Mouse (Mus musculus): Measurements from ENCODE around the gene Gm10961. TPM values are rescaled to one million over a fixed set of nuclear protein-coding genes. Genes with fewer than 3 reads are reported as not detected.
A peak's percentile ranks its signal among the peaks of the same experiment; 100 is the strongest.

The Gm10961 gene
- total RNA-seq, 1 experiment, result not detected

- peak within 1 kb of the TSS; percentile 95 for H3K9ac ChIP-seq (ENCODE audit: insufficient read depth, low read depth, low read length, poor library complexity, severe bottlenecking)
- H3K4me1 ChIP-seq (ENCODE audit: control insufficient read depth in 2 of 2, insufficient read depth in 2 of 2, low read length in 2 of 2, poor library complexity in 1 of 2), result no peaks in the 10 kb centered on the region
- peak within 1 kb of the TSS; percentile 91 to 97 for H3K4me3 ChIP-seq (ENCODE audit: insufficient read depth in 1 of 2, low read depth in 1 of 2, low read length in 2 of 2, poor library complexity in 1 of 2, severe bottlenecking in 1 of 2)
- peak; percentile 93 for DNase-seq (ENCODE audit: low read depth, low spot score)
- TF ChIP-seq HCFC1 (IDR thresholded peaks at IDR 0.05; ENCODE audit: borderline replicate concordance, insufficient read depth, low read length) (0 out of 2 replicates have a peak, but pooled peaks have one; percentile 60), MAFK (IDR thresholded peaks at IDR 0.05; ENCODE audit: insufficient read depth, low read depth, low read length) (no peak), CHD2 (IDR thresholded peaks at IDR 0.05; ENCODE audit: low read depth, low read length) (peak; percentile 95)
- in situ Hi-C loops (cut with MboI; ENCODE audit: low sequenced_read_pairs in 2 of 2, unreplicated experiment in 2 of 2), result no loop called here
- no peak within 1 kb of the TSS for H3K27ac ChIP-seq (ENCODE audit: insufficient read depth, low read depth, low read length, poor library complexity, severe bottlenecking)
- peaks cover 11% of the 10 kb centered on the region for H3K36me3 ChIP-seq (ENCODE audit: control insufficient read depth, insufficient read depth, low read length, poor library complexity, severe bottlenecking)
- no peaks in the 10 kb centered on the region for H3K9me3 ChIP-seq (ENCODE audit: control insufficient read depth, insufficient read depth, low read depth, low read length)
These were observed 419 bp downstream of the Gm10961 start, which contains the start of gene Strip1 for GRCm38 (mm10) chr3:107631523-107631958. TSS of gene Strip1 (minus strand) at chr3:107631694.

DNA sequence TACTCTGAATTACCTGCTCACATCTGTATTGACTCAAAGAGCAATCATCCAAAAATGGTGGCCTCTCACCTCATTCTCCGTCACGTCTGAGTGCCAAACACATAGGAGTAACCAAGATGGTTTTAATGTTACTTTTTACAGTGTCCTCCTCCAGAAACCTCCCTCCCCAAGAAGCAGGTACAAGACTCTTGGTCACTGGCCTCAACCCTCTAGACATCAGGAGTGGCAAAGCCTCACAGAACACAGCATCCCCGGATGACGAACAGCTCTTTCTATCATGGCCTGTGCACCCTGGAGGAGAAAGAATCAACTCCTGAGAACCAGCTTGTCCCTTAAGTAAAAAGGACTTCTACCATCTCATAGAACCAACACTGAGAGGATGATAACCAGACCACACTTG, 1.7 kb downstream of the Gm10961 start:
- Histone ChIP-seq H3K27ac (ENCODE audit: insufficient read depth, low read depth, low read length, poor library complexity, severe bottlenecking) (no peak overlapping the region), H3K36me3 (ENCODE audit: control insufficient read depth, insufficient read depth, low read length, poor library complexity, severe bottlenecking) (no peaks in the 10 kb centered on the region), H3K4me3 (ENCODE audit: insufficient read depth in 1 of 2, low read depth in 1 of 2, low read length in 2 of 2, poor library complexity in 1 of 2, severe bottlenecking in 1 of 2) (no peak overlapping the region), H3K9me3 (ENCODE audit: control insufficient read depth, insufficient read depth, low read depth, low read length) (no peaks in the 10 kb centered on the region), H3K9ac (ENCODE audit: insufficient read depth, low read depth, low read length, poor library complexity, severe bottlenecking) (no peak overlapping the region), H3K4me1 (ENCODE audit: control insufficient read depth in 2 of 2, insufficient read depth in 2 of 2, low read length in 2 of 2, poor library complexity in 1 of 2) (no peaks in the 10 kb centered on the region)
- DNase-seq (ENCODE audit: low read depth, low spot score), result no peak
- TF ChIP-seq ZNF384 (IDR thresholded peaks at IDR 0.05; ENCODE audit: low read depth, low read length), result no peak
- TF ChIP-seq HCFC1 (IDR thresholded peaks at IDR 0.05; ENCODE audit: borderline replicate concordance, insufficient read depth, low read length), result no peak
- TF ChIP-seq CHD2 (IDR thresholded peaks at IDR 0.05; ENCODE audit: low read depth, low read length), result no peak
- in situ Hi-C loops (cut with MboI; ENCODE audit: low sequenced_read_pairs in 2 of 2, unreplicated experiment in 2 of 2), result no loop called here

DNA sequence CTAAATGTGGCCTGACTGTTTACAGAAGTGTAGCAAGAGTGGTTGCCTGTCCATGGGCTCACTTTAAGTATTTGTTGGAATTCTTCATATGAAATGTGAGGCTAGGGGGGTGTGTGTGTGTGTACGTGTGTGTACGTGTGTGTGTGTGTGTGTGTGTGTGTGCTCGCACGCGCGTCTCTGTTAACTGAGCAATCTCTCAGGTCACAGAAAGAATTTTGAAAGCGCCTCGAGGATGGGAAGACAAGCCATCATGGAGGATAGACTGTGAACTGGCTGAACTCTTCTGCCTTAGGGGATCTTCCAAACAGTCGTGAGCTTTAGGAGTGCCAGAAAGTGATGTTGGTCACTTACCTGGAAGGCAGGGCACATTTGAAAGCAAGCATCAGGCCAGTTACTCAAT, 2.8 kb downstream of the Gm10961 start:
- DNase-seq (ENCODE audit: low read depth, low spot score), result no peak
- Histone ChIP-seq H3K9ac (ENCODE audit: insufficient read depth, low read depth, low read length, poor library complexity, severe bottlenecking) (no peak overlapping the region), H3K27ac (ENCODE audit: insufficient read depth, low read depth, low read length, poor library complexity, severe bottlenecking) (no peak overlapping the region), H3K9me3 (ENCODE audit: control insufficient read depth, insufficient read depth, low read depth, low read length) (no peaks in the 10 kb centered on the region), H3K4me3 (ENCODE audit: insufficient read depth in 1 of 2, low read depth in 1 of 2, low read length in 2 of 2, poor library complexity in 1 of 2, severe bottlenecking in 1 of 2) (no peak overlapping the region), H3K4me1 (ENCODE audit: control insufficient read depth in 2 of 2, insufficient read depth in 2 of 2, low read length in 2 of 2, poor library complexity in 1 of 2) (no peaks in the 10 kb centered on the region), H3K36me3 (ENCODE audit: control insufficient read depth, insufficient read depth, low read length, poor library complexity, severe bottlenecking) (no peaks in the 10 kb centered on the region)
- in situ Hi-C loops (cut with MboI; ENCODE audit: low sequenced_read_pairs in 2 of 2, unreplicated experiment in 2 of 2), result no loop called here
- TF ChIP-seq HCFC1 (IDR thresholded peaks at IDR 0.05; ENCODE audit: borderline replicate concordance, insufficient read depth, low read length) (no peak), CHD2 (IDR thresholded peaks at IDR 0.05; ENCODE audit: low read depth, low read length) (no peak), ZNF384 (IDR thresholded peaks at IDR 0.05; ENCODE audit: low read depth, low read length) (no peak), MAFK (IDR thresholded peaks at IDR 0.05; ENCODE audit: insufficient read depth, low read depth, low read length) (no peak), ZC3H11A (IDR thresholded peaks at IDR 0.05; ENCODE audit: borderline replicate concordance, low read depth, low read length) (no peak)

DNA sequence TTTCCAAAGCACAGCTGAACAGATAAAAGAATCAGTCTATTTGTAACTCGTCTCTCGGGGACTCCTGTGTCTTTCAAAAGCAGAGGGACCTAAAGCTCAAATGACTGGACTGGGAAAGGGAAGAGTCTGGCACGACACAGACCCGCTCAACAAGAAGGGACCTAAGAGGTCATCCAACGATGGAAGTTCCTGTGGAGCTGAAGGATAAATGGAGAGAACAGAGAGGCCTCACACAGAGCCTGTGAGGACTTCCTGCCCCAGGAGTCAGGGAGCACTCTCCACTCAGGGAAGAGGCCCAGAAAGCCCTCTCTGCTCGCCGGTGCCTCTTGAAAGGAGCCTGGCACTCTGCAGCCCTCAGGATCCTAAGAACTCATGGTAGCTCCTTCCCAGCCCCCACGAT, 4.7 kb downstream of the Gm10961 start:
- in situ Hi-C loops (cut with MboI; ENCODE audit: low sequenced_read_pairs in 2 of 2, unreplicated experiment in 2 of 2), result no loop called here
- no peak for DNase-seq (ENCODE audit: low read depth, low spot score)
- no peak overlapping the region for H3K9ac ChIP-seq (ENCODE audit: insufficient read depth, low read depth, low read length, poor library complexity, severe bottlenecking)
- TF ChIP-seq ZNF384 (IDR thresholded peaks at IDR 0.05; ENCODE audit: low read depth, low read length), result no peak
- TF ChIP-seq CHD2 (IDR thresholded peaks at IDR 0.05; ENCODE audit: low read depth, low read length), result no peak
- no peak for TF ChIP-seq HCFC1 (IDR thresholded peaks at IDR 0.05; ENCODE audit: borderline replicate concordance, insufficient read depth, low read length)
- TF ChIP-seq ZC3H11A (IDR thresholded peaks at IDR 0.05; ENCODE audit: borderline replicate concordance, low read depth, low read length), result no peak
- no peak for TF ChIP-seq MAFK (IDR thresholded peaks at IDR 0.05; ENCODE audit: insufficient read depth, low read depth, low read length)
- H3K4me3 ChIP-seq (ENCODE audit: insufficient read depth in 1 of 2, low read depth in 1 of 2, low read length in 2 of 2, poor library complexity in 1 of 2, severe bottlenecking in 1 of 2), result no peak overlapping the region
- H3K4me1 ChIP-seq (ENCODE audit: control insufficient read depth in 2 of 2, insufficient read depth in 2 of 2, low read length in 2 of 2, poor library complexity in 1 of 2), result no peaks in the 10 kb centered on the region
- H3K36me3 ChIP-seq (ENCODE audit: control insufficient read depth, insufficient read depth, low read length, poor library complexity, severe bottlenecking), result no peaks in the 10 kb centered on the region
- no peaks in the 10 kb centered on the region for H3K9me3 ChIP-seq (ENCODE audit: control insufficient read depth, insufficient read depth, low read depth, low read length)
- H3K27ac ChIP-seq (ENCODE audit: insufficient read depth, low read depth, low read length, poor library complexity, severe bottlenecking), result no peak overlapping the region

GRCm38 (mm10) chr3:107636236-107636635, 5.1 kb downstream of the Gm10961 start:
- Histone ChIP-seq H3K9ac (ENCODE audit: insufficient read depth, low read depth, low read length, poor library complexity, severe bottlenecking) (no peak overlapping the region), H3K36me3 (ENCODE audit: control insufficient read depth, insufficient read depth, low read length, poor library complexity, severe bottlenecking) (no peaks in the 10 kb centered on the region), H3K4me3 (ENCODE audit: insufficient read depth in 1 of 2, low read depth in 1 of 2, low read length in 2 of 2, poor library complexity in 1 of 2, severe bottlenecking in 1 of 2) (no peak overlapping the region), H3K4me1 (ENCODE audit: control insufficient read depth in 2 of 2, insufficient read depth in 2 of 2, low read length in 2 of 2, poor library complexity in 1 of 2) (no peaks in the 10 kb centered on the region), H3K27ac (ENCODE audit: insufficient read depth, low read depth, low read length, poor library complexity, severe bottlenecking) (no peak overlapping the region), H3K9me3 (ENCODE audit: control insufficient read depth, insufficient read depth, low read depth, low read length) (no peaks in the 10 kb centered on the region)
- DNase-seq (ENCODE audit: low read depth, low spot score), result no peak
- in situ Hi-C loops (cut with MboI; ENCODE audit: low sequenced_read_pairs in 2 of 2, unreplicated experiment in 2 of 2), result no loop called here
- TF ChIP-seq MAFK (IDR thresholded peaks at IDR 0.05; ENCODE audit: insufficient read depth, low read depth, low read length) (no peak), ZC3H11A (IDR thresholded peaks at IDR 0.05; ENCODE audit: borderline replicate concordance, low read depth, low read length) (no peak), HCFC1 (IDR thresholded peaks at IDR 0.05; ENCODE audit: borderline replicate concordance, insufficient read depth, low read length) (no peak), CHD2 (IDR thresholded peaks at IDR 0.05; ENCODE audit: low read depth, low read length) (no peak), ZNF384 (IDR thresholded peaks at IDR 0.05; ENCODE audit: low read depth, low read length) (no peak)

Data from ES-E14 (cell line).